Mouse (Mus musculus): ENCODE measurements at regions not wholly inside any gene's neighbourhood (a gene's known extent, or its start where the extent isn't known, plus 50 kb on each side); places are given as distances from the start of the nearest gene placed in this dataset.

DNA sequence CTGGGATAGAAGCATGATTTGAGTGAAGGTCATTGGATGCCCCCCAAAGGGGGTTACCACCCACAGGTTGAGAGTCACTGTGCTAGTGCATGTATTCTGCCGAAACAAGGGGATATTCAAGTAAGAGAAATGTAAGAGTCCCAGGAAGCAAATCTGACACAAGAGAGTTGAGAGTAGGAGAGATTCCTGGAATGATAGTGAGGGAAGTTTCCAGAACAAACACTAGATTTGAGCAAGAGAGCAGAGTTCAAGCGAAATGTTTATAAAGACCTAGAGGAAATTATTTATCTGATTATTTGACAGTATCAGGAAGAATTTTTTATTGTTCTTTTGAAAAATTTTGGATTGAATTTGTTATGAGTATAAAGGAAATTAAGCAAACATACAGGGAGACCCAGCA lies 189.0 kb upstream of the Sash1 start:
- no peak for DNase-seq (ENCODE audit: low read depth)

DNA sequence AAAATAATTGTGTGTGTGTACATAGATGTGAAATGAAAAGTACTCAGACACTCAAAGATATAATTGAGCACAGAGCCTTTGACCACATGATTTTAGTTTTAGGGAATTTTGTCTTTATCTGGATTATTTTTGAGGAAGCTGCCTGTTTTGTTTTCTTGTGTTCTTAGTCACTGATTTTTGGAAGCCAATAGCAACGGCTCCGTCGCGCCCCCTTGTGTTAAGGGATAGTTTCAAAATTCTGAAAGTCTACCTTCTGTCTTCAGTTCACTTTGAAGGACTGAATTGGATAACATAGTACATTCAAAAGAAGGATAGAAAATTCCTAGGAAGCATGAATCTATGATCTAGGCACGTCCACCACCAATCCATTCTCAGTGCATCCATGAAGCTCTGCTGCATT lies 185.8 kb upstream of the Sash1 start:
- no peak for DNase-seq (ENCODE audit: low read depth)

DNA sequence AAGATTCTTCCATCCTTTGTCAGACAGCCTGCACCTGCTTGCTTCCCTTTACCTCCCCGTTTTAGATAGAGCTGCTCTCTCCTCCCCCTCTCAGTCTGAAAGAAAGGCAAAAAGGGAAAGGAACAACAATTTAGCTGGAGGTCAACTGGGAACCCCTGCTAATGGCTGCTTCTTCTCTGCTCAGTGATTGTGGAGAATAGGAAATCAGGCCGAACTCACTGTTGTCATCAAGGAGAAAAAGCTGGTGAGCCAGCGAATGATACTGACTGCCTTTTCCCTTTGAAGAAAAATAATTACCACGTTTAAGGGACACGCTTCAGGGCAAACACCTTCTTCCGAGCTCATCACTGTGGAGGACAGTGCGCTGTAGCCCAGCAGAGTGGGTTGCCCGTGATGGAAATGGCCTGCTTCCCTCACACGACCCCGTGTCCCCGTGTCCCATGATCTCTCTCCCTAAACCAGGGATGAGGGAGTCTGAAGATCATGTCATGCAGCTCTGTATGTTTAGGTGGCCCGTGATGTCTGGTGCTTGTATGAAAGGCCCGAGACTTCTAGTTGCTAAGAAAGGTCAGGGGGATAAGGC lies 183.8 kb upstream of the Sash1 start:
- DNase-seq (ENCODE audit: low read depth), result no peak

DNA sequence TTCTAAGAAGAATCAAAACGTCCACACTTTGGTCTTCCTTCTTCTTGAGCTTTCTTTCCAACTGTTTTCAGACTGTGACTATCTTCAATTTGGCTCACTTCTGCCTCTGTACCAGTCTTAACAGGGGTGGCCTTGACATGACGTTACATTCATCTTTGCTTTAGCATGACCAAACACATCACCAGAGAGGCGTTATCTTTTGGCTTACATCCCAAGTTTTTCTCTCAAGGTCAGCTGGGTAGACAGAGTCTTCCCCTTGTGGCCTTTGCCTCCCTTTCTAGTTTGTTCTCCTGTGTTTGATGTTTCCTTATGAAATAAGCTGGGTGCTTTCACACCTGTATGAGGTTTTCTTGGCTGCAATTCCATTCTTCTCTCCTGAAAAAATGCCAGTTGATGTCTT lies 180.7 kb upstream of the Sash1 start:
- DNase-seq (ENCODE audit: low read depth), result no peak

DNA sequence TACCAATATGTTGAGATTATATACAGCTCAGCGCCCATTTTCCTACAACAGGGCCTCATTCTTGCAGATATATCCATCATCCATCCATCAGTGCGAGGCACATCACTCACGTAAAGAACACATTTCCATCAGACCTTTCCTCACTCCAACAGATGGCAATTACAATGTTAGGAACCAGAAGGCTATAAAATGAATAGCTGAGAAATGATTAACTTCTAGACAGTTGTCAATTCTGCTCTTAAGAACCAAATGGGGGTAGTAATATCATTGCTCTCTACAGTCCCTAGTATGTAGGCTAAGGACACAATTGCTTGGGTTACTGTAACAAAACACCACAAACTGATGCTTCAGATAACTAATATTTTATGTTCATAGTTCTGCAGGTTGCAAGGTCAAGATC lies 176.1 kb upstream of the Sash1 start:
- DNase-seq (ENCODE audit: low read depth), result no peak

DNA sequence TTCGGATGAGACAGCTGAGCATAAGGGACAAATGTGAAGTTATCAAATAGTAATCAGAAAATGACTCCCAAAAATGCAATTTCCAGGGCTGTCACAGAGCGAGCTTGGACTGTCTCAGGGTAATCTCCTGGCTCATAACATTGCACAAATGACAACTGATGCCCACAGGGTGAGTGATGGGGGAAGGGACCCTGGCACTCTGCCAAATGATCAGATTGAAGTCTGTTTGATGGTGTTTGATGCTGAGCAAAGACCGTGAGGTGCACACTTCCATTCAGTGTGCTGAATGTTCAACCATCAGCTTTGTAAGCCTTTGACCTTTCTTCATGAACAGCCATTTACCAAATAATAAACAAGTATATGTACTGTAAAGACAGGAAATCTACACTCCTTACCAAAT lies 169.4 kb upstream of the Sash1 start:
- DNase-seq (ENCODE audit: low read depth), result no peak

DNA sequence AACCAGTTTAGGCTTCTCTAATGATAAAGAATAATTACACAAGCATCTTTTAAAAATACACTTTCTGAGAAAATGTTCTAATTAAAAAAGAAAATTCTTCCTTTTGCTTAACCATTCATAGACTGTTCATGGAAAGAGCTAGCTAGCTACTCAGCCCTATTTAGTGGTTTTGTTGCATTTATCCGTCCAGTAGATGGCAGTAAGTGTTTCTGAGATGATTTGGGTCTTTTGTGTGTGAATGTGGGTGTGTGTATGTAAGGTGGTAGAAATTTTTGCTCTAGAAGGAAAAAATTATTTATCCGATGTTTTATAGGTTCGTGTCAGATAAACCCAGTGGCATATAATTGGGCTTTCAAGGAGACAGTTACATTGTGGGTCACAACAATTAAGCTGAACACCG lies 167.5 kb upstream of the Sash1 start:
- DNase-seq (ENCODE audit: low read depth), result no peak

DNA sequence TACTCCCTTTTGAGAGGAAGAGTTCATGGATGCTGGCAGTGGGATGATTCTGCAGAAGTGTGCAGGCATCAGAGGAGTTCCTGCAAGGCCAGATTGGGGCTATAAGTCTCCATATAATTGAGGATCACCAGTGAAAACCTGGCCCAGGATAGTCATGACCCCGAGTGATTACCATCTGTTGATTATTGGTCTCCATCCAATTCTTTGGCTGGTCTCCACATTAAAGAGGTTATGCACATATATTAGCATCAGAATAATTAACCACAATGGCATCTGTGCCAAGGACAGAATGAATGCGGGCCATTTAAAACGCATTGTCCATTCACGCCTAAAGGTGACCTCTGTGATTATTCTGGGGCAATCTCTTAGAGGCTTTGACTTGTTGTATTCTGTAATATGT lies 161.5 kb upstream of the Sash1 start:
- no peak for DNase-seq (ENCODE audit: low read depth)

DNA sequence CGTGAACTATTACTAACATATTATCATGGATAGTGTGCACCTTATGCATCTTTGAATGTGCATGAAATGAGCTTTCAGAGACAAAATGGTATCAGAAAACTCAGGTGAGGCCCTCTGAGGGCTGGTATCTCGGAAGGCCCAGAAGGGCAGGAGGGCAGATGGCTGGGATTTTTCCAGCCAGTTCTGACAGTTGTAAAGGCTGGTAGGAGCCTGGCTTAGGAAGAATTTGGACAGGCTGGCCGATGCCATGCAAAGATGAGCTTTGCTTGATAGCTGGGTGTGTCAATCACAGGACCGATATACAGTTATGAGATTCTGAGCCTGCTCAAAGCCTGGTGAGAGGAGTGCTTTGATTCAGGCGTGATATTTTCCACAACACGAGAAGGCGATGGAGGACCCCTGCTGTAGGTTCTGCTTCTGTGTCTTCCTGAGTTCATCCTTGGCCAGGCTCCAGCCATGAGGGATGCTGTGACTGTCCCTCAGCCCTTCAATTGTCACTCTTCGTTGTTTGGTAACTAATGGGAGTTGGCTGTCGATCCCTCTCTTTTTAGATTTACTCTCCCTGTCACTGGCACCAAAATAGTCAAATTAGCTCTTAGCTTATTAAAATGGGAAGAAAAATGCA lies 159.0 kb upstream of the Sash1 start:
- DNase-seq (ENCODE audit: low read depth), result no peak

DNA sequence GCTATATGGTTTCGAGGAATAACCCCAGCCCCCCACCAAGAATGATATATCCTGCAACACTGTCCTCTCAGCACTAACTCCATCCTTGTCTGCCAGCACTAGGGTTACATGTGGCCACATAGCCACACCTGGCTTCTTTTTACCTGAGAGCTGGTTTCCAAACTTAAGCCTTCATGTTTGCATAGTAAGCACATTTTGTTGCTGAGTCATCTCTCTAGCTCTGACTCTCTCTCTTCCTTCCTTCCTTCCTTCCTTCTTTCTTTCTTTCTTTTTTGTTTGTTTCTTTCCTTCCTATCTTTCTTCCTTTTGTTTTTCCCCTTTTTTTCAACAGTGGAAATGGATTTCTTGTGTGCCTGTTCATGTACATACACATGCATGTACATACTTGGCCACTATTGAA lies 157.6 kb upstream of the Sash1 start:
- no peak for DNase-seq (ENCODE audit: low read depth)

DNA sequence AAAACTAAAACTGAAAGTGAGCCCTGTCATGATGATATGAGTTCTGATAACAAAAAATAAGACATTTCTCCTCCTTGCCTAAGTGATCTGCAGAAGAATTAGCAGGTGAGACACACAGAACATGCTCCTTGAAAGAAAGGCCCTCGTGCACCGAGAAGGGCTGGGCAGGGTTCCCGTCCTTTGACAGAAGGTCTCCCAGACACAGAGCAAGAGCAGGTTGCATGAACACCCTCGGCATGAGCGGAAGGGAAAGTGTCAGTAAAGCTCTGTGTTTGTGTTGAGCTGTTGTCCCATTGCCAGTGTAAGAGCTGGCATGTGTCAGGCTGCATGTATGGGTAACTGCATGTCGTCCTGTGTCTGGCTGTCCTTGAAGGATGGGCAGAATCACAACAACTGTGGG lies 144.6 kb upstream of the Sash1 start:
- DNase-seq (ENCODE audit: low read depth), result no peak

DNA sequence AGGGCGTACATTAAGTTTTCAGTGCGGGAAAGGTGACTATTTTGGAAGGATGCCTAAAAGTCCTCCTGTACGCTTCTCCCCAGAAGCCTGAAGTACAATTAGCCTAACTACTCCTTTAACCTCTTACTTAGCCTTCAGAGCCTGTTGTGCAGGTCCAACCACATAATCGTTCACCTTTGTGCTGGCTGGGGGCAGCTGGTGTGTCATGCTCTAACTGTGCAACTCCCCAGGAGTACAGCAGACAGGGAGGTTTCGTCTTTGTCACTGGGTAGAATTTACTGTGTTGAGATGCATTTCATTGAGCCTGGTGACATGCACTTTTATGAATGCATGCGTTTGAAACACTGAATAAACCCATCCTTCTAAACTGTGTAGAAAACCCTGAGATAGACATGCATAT lies 143.6 kb upstream of the Sash1 start:
- DNase-seq (ENCODE audit: low read depth), result no peak

DNA sequence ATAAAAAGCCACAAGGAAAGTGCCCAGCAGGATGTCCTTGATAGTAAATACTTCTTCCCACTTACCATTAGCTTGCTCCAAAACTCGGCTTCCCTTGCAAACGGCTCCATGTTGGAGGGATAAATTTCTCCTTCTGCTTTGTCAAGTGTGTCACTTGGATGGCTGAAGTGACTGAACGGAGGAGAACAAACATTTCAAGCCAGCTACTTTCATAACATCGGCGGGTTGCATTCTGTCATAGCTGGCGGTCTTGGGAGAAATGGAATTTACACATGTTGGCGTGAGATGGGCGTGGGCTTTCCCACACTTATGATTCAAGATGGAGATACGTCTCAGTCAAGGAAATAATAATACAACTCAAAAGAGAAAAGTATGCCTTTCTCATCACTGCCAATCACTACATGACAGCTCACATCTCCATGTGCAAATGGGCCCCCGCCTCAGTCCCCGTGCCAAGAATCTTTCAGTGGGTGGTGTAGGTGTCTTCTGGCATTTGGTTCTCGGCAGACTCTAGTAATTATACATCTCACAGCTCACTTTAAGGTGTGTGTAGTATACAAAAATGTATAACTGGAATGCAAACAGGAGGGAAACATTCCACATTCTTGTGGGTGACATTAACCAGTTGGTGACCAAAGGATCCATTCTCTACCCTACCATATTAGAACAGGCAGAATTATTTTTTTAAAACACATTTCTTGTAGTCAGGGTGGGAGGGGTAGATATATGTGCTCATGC lies 141.4 kb upstream of the Sash1 start:
- DNase-seq (ENCODE audit: low read depth), result no peak

DNA sequence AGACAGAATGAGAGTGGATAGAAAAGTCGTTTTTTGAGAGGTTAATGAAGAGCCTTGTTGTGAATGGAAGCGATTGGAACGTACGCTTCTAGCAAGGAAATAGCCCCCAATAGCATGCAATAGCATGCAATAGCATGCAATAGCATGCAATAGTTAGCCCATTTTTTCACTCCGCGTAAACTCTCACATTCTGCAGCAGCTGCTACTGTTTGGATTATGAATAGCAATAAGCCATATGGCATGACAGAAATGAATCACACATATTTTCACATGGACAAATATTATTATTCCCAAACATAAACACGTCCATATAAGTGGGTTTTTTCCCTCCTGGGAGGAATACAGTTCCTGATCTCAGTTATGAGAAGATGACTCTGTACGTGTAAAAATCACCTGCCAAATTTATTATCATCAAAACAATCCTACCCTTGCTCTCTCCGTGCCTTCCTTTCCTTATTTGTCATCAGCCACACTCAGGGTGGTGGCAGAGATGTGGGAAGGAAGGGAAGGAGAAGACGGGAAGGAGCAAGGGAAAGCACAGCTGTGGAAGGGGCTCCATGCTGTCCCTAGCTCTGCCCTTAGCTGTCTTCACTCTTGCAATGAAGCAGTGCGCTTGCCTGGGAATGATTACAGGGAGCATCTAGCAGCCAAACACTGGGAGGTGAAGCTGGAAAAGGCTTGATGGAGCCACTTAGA lies 129.1 kb upstream of the Sash1 start:
- DNase-seq (ENCODE audit: low read depth), result no peak

DNA sequence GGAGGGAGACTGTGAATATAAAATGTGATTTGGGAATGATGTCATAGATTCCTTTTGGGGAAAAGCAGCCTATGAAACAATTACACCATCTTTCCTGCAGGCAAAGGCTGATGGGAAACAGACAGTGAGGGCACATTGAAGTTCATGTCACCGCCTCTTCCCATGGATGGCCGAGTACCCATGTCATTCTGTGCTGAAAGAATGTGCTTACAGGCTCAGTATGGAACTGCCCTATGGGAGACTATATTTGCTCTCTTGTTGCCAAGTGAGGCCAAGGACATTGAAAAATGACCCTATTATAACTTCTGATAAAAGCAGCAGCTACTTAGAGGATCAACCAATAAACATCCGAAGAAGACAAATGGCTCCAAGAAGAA lies 127.7 kb upstream of the Sash1 start:
- no peak for DNase-seq (ENCODE audit: low read depth)

DNA sequence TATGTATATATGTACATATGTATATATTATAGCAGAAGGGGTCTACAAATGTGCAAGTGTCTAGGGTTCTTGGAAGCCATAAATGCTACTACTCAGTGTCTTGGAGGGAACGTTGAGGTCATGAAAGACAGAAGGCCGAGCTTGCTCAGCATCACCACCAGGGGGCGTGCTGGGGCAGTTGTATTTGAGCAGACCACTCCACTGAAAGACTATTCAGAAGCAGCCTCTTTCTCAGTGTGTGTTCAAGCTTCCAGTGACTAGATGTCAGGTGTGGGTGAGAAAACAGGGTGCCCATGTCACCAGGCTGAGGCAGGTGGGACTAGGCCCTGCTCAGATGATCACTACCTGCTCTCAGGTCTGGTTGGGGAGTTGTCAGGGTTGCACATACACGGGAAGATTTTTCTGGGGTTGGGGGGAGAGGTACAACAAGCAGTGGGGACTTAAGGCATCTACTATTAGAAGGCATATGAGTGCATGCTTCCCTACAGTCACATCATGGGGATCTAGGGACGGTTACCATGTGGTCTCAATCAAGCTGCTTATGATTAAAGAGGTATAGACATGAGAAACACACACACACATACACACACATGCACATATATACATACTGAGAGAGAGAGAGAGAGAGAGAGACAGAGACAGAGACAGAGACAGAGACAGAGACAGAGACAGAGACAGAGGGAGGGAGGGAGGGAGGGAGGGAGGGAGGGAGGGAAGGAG lies 127.1 kb upstream of the Sash1 start:
- no peak for DNase-seq (ENCODE audit: low read depth)

DNA sequence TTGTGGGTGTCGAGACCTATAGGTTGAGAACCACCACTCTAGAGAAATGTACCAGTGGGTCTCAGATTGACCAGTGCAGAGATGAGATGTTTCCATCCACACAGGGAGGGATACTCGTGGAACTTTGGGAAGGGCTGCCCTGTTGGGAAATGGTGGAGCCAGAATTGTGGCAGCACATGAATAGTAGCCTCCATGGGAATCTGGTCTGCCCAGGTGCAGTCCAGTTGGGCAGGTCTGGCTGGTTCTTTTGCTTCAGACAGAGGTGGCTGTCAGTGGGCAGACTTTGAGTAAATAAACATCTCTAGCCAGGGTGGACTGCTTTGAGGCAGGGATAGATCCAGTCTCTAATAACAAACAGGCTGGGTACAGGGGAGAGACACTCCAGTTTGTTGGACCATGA lies 126.0 kb upstream of the Sash1 start:
- DNase-seq (ENCODE audit: low read depth), result no peak

DNA sequence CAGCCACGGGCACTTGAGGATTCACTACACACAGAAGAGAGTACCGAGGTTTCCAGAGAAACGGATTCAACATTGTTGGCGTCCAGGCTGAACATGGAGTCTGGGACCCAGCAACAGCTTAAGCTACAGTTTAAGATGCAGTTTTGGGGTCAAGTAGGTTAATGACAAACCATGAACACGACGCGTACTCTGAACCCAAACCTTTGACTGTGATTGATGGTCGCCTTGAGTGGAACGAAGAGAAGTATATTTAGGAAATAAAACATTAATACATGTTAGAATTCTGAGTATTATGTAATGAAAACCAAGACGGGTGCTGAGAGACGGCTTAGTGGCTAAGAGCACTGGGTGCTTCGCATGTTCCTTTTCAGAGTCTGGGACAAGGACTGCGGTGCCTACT lies 124.3 kb upstream of the Sash1 start:
- no peak for DNase-seq (ENCODE audit: low read depth)

DNA sequence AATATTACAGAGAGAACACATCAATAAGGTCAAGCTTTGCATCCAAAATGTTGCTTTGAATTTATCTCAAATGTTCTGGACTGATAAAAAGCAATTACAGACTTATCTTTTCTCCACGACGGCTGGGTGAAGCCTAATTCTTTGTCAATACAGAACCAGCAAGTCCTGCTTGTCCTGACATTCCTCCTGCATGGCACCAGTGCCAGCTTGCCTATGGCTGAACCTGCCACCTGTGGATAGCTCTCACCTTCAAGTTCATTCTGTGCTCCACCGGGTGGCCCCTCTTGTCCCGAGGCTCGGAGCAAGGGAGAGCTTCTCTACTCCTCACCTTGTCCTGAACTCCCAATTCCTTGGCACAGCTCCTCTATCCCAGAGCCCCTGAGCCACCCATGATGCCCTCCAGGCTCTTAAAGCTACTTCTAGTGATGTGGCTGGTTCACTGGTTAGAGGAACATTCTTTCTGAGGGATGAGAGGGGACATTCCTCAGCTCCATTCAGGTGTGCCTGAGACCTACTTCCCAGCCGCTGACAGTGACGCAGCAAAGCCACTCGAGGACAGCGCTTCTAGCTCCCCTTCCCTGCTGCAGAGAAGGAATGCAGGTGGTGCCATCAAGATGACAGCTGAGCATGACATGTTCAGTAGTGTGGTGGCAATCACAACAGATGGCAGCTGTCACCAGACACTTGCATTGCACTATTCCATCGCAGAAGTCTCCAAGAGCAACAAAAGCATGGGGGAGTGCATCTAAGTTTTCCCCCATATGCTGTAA lies 119.5 kb upstream of the Sash1 start:
- DNase-seq (ENCODE audit: low read depth), result no peak

DNA sequence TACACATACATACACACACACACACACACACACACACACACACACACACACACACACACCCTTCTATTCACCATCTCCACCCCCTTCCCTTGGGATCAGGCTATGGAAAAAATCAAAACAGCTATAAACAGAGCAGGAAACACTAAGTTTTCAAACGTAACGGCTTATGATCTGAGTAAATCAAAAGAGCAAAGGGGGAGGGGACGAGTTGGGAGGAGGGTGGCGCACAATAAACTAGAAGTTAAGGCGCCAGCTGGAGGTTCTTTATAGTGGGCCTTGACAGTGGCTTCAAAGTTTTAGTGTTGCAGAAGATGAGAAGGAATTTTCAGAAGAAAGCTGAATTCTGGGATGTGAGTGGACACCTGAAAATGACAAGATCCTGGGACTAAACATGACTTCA lies 116.4 kb upstream of the Sash1 start:
- DNase-seq (ENCODE audit: low read depth), result no peak

DNA sequence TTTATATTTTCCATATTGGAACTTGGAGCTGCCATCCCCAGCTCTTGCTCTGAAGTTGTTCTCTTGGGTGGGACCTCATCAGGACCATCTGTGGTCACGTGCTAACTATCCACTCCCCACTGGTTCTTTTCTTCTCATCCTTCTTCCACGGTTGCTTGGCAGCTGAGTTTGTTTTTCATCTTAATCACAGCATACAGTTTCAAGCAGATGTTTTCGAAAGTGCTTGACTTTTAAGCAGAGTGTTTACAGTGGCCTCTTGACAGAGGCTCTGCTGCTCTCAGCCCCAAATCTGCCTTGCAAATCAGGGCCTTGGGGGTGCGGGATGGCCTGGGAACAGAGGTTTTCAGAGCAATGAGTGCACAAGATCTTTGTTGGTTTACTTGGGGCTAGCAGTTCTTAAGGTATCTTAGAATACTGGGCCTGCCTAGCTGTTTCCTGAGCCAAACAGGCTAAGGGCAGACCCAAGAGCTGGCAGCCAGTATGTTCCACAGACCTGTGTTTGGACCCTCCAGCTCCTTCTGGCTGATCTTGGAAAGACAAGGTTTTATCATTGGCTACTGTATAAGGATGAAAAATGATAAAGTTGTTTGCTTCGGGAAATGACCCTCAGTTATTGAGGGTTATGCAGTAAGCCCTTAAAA lies 113.0 kb upstream of the Sash1 start:
- DNase-seq (ENCODE audit: low read depth), result no peak

Data from gonadal fat pad, adult 2 months (tissue).